Mouse (Mus musculus) heart, postnatal 0 days (tissue): Measurements from ENCODE around the gene Tcte1.

Experiments
- CTCF ChIP-seq: IDR thresholded peaks from 2 replicates; pipeline ENCODE4 v1.5.1; 2016; ENCODE audit warnings: antibody characterized with exemption, control low read depth, low read depth
- EP300 ChIP-seq: IDR thresholded peaks from 2 replicates; pipeline ENCODE4 v1.6.1; 2016; ENCODE audit warnings: antibody characterized with exemption, low read depth

- TF ChIP-seq CTCF (no peak), EP300 (no peak)
These were observed 22.3 kb upstream of the Tcte1 start for GRCm38 (mm10) chr17:45500981-45501380.
